Mouse (Mus musculus): ENCODE measurements around the gene Kctd3. TPM values are rescaled to one million over a fixed set of nuclear protein-coding genes. Genes with fewer than 3 reads are reported as not detected.

The Kctd3 gene
- polyA plus RNA-seq (2012; rRNA removed) (61.8 and 79.0 TPM in 2 replicates), polyA plus RNA-seq (2014; fragmentation: Nextera tagmentation; extraction: Ambion mirVana) (35.4 and 38.3 TPM in 2 replicates)

- peak within 1 kb of the TSS; percentile 94 for H3K9ac ChIP-seq (ENCODE audit: low read depth, low read length, severe bottlenecking)
- peak within 1 kb of the TSS; percentile 93 for H3K4me2 ChIP-seq (replicated peaks; ENCODE audit: low read depth, low read length, severe bottlenecking)
- 1% methylated on average over 60 of the region's 74 CpGs for WGBS
- peaks cover 12% of the 10 kb centered on the region for H3K4me1 ChIP-seq (ENCODE audit: control insufficient read depth, insufficient read depth, low read length)
- H3K4me3 ChIP-seq (replicated peaks; ENCODE audit: low read length) = peak within 1 kb of the TSS; percentile 96
- peak; percentile 80; the same call in 1 of the 2 replicates for TF ChIP-seq POLR2A (IDR thresholded peaks at IDR 0.05; ENCODE audit: borderline replicate concordance, extremely low read depth, insufficient read depth, insufficient read length)
- no peaks in the 10 kb centered on the region for H3K9me3 ChIP-seq (ENCODE audit: control insufficient read depth, low read length)
- ATAC-seq (ENCODE audit: low FRiP score, low read depth) (peak; percentile 88), DNase-seq (ENCODE audit: low spot score) (peak; percentile 90)
- H3K27ac ChIP-seq (replicated peaks; ENCODE audit: low read depth, low read length) = peak within 1 kb of the TSS; percentile 78
- peaks cover 4% of the 10 kb centered on the region; the same call in 1 of the 2 replicates for H3K36me3 ChIP-seq (ENCODE audit: control insufficient read depth, insufficient read depth, low read length)
- no peaks in the 10 kb centered on the region for H3K27me3 ChIP-seq (ENCODE audit: control insufficient read depth, insufficient read depth, low read length)
These were observed at the start of gene Kctd3 for GRCm38 (mm10) chr1:189007239-189007979. Gene Kctd3, minus strand, starts transcription at chr1:189007841.

- Histone ChIP-seq H3K9me3 (ENCODE audit: control insufficient read depth, low read length) (no peaks in the 10 kb centered on the region), H3K9ac (ENCODE audit: low read depth, low read length, severe bottlenecking) (no peak overlapping the region), H3K4me3 (replicated peaks; ENCODE audit: low read length) (no peak overlapping the region), H3K4me2 (replicated peaks; ENCODE audit: low read depth, low read length, severe bottlenecking) (no peak overlapping the region), H3K36me3 (ENCODE audit: control insufficient read depth, insufficient read depth, low read length) (no peaks in the 10 kb centered on the region), H3K27ac (replicated peaks; ENCODE audit: low read depth, low read length) (no peak overlapping the region), H3K4me1 (ENCODE audit: control insufficient read depth, insufficient read depth, low read length) (no peaks in the 10 kb centered on the region), H3K27me3 (ENCODE audit: control insufficient read depth, insufficient read depth, low read length) (no peaks in the 10 kb centered on the region)
- no peak for ATAC-seq (ENCODE audit: low FRiP score, low read depth)
- no peak for DNase-seq (ENCODE audit: low spot score)
- no peak for TF ChIP-seq POLR2A (IDR thresholded peaks at IDR 0.05; ENCODE audit: borderline replicate concordance, extremely low read depth, insufficient read depth, insufficient read length)
- 62% methylated on average over 4 of the region's 4 CpGs for WGBS
These were observed 49.8 kb upstream of the Kctd3 start for GRCm38 (mm10) chr1:189057425-189057824.

GRCm38 (mm10) chr1:189055933-189056332 is 48.3 kb upstream of the Kctd3 start:
- Histone ChIP-seq H3K36me3 (ENCODE audit: control insufficient read depth, insufficient read depth, low read length) (no peaks in the 10 kb centered on the region), H3K9ac (ENCODE audit: low read depth, low read length, severe bottlenecking) (no peak overlapping the region), H3K27me3 (ENCODE audit: control insufficient read depth, insufficient read depth, low read length) (no peaks in the 10 kb centered on the region), H3K4me2 (replicated peaks; ENCODE audit: low read depth, low read length, severe bottlenecking) (no peak overlapping the region), H3K9me3 (ENCODE audit: control insufficient read depth, low read length) (no peaks in the 10 kb centered on the region), H3K27ac (replicated peaks; ENCODE audit: low read depth, low read length) (no peak overlapping the region), H3K4me3 (replicated peaks; ENCODE audit: low read length) (no peak overlapping the region), H3K4me1 (ENCODE audit: control insufficient read depth, insufficient read depth, low read length) (no peaks in the 10 kb centered on the region)
- DNase-seq (ENCODE audit: low spot score) (peak; percentile 41), ATAC-seq (ENCODE audit: low FRiP score, low read depth) (no peak)
- WGBS = 27% methylated on average over 2 of the region's 2 CpGs
- no peak for TF ChIP-seq POLR2A (IDR thresholded peaks at IDR 0.05; ENCODE audit: borderline replicate concordance, extremely low read depth, insufficient read depth, insufficient read length)

- 70% methylated on average over 8 of the region's 8 CpGs for WGBS
- H3K4me2 ChIP-seq (replicated peaks; ENCODE audit: low read depth, low read length, severe bottlenecking) = no peak overlapping the region
- no peaks in the 10 kb centered on the region for H3K27me3 ChIP-seq (ENCODE audit: control insufficient read depth, insufficient read depth, low read length)
- H3K27ac ChIP-seq (replicated peaks; ENCODE audit: low read depth, low read length) = no peak overlapping the region
- H3K36me3 ChIP-seq (ENCODE audit: control insufficient read depth, insufficient read depth, low read length) = no peaks in the 10 kb centered on the region
- ATAC-seq (ENCODE audit: low FRiP score, low read depth) (no peak), DNase-seq (ENCODE audit: low spot score) (no peak)
- H3K4me1 ChIP-seq (ENCODE audit: control insufficient read depth, insufficient read depth, low read length) = no peaks in the 10 kb centered on the region
- H3K9me3 ChIP-seq (ENCODE audit: control insufficient read depth, low read length) = no peaks in the 10 kb centered on the region
- H3K4me3 ChIP-seq (replicated peaks; ENCODE audit: low read length) = no peak overlapping the region
- no peak overlapping the region for H3K9ac ChIP-seq (ENCODE audit: low read depth, low read length, severe bottlenecking)
- TF ChIP-seq POLR2A (IDR thresholded peaks at IDR 0.05; ENCODE audit: borderline replicate concordance, extremely low read depth, insufficient read depth, insufficient read length) = no peak
These were observed 47.4 kb upstream of the Kctd3 start for GRCm38 (mm10) chr1:189054941-189055551.

GRCm38 (mm10) chr1:189054191-189054590 is 46.5 kb upstream of the Kctd3 start:
- 74% methylated on average over 5 of the region's 5 CpGs for WGBS
- Histone ChIP-seq H3K27ac (replicated peaks; ENCODE audit: low read depth, low read length) (no peak overlapping the region), H3K4me2 (replicated peaks; ENCODE audit: low read depth, low read length, severe bottlenecking) (no peak overlapping the region), H3K36me3 (ENCODE audit: control insufficient read depth, insufficient read depth, low read length) (no peaks in the 10 kb centered on the region), H3K9me3 (ENCODE audit: control insufficient read depth, low read length) (no peaks in the 10 kb centered on the region), H3K4me3 (replicated peaks; ENCODE audit: low read length) (no peak overlapping the region), H3K4me1 (ENCODE audit: control insufficient read depth, insufficient read depth, low read length) (no peaks in the 10 kb centered on the region), H3K9ac (ENCODE audit: low read depth, low read length, severe bottlenecking) (no peak overlapping the region), H3K27me3 (ENCODE audit: control insufficient read depth, insufficient read depth, low read length) (no peaks in the 10 kb centered on the region)
- TF ChIP-seq POLR2A (IDR thresholded peaks at IDR 0.05; ENCODE audit: borderline replicate concordance, extremely low read depth, insufficient read depth, insufficient read length) = no peak
- DNase-seq (ENCODE audit: low spot score) (no peak), ATAC-seq (ENCODE audit: low FRiP score, low read depth) (no peak)
